Mouse (Mus musculus): Measurements from ENCODE around the gene Pou5f1.
"Not testable (repeated sequence)": the region's sequence is repeated elsewhere in the genome, so short reads cannot be mapped to it uniquely, and the experiment has no call there.

The Pou5f1 gene

GRCm38 (mm10) chr17:35505776-35506175 is at the start of gene Pou5f1:
Gene Pou5f1 (plus strand): TSS chr17:35506018.
- DNase-seq (ENCODE audit: low read depth) = no peak

GRCm38 (mm10) chr17:35458247-35458646 is 47.6 kb upstream of the Pou5f1 start:
- not testable (repeated sequence) for DNase-seq (ENCODE audit: low read depth)

GRCm38 (mm10) chr17:35460513-35461341 is 45.1 kb upstream of the Pou5f1 start:
- not testable (repeated sequence) for DNase-seq (ENCODE audit: low read depth)

- DNase-seq (ENCODE audit: low read depth) = peak; percentile 90
These were observed 40.2 kb upstream of the Pou5f1 start for GRCm38 (mm10) chr17:35465651-35466050.

GRCm38 (mm10) chr17:35468936-35469335 is 36.9 kb upstream of the Pou5f1 start:
- peak; percentile 28 for DNase-seq (ENCODE audit: low read depth)

GRCm38 (mm10) chr17:35469842-35470751 is 35.7 kb upstream of the Pou5f1 start, which contains the start of gene H2-Q10:
Gene H2-Q10 (plus strand): TSS chr17:35470089.
- DNase-seq (ENCODE audit: low read depth) = peak; percentile 60

- peak; percentile 82 for DNase-seq (ENCODE audit: low read depth)
These were observed 21.8 kb upstream of the Pou5f1 start for GRCm38 (mm10) chr17:35484066-35484465.

- no peak for DNase-seq (ENCODE audit: low read depth)
These were observed 20.1 kb upstream of the Pou5f1 start for GRCm38 (mm10) chr17:35485702-35486101.

GRCm38 (mm10) chr17:35486726-35487125 is 19.1 kb upstream of the Pou5f1 start:
- no peak for DNase-seq (ENCODE audit: low read depth)

DNA sequence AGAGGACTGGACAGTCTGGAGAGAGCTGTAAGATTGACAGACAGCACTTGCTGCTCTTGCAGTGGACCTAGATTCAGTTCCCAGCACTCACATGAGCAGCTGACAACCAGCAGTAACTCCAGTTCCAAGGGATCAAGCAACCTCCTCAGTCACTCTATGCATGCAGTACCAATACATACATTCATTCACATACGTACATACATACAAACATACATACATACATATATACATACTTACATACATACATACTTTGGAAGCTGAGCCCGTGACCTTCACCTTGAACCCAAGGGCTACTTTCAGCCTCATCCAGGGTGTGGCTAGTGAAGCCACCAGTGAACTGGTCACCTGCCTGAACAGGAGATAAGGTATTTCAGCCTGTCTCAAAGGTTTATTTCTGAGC is 17.8 kb upstream of the Pou5f1 start:
- no peak for DNase-seq (ENCODE audit: low read depth)

- no peak for DNase-seq (ENCODE audit: low read depth)
These were observed 15.5 kb upstream of the Pou5f1 start for GRCm38 (mm10) chr17:35490320-35490719.

DNA sequence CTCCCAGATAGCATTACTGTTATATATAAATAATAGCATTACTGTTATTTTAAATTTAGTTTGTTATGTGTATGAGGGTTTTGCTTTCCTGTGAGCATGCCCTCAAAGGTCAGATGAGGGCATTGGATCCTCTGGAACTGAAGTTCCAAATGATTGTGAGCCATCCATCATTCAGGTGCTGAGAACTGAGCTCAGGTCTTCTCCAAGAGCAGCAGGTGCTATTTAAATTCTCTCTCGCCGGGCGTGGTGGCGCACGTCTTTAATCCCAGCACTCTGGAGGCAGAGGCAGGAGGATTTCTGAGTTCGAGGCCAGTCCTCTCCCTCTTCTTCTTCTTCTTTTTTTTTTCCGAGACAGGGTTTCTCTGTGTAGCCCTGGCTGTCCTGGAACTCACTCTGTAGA is 8.7 kb upstream of the Pou5f1 start:
- no peak for DNase-seq (ENCODE audit: low read depth)

DNA sequence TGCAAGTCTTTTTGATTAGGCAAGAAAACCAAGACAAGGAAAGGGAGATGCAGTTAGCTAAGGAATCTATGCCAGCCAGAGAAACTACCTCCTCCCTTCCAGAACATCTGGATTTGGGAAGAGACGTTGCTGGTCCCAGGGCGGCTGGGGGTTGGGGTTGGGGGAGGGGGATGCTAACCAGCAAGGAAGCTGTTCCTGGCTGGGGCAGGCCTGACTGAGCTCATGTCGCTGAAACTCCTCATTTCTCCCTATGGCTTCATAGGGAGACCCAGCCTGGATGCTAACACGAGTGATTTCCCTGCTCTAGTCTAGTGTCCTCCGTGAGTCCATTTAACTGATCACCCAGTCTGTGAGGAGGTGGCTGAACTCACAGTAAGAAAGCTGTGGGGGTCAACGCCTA is 3.6 kb upstream of the Pou5f1 start:
- no peak for DNase-seq (ENCODE audit: low read depth)

GRCm38 (mm10) chr17:35502762-35503161 is 3.1 kb upstream of the Pou5f1 start:
- DNase-seq (ENCODE audit: low read depth) = no peak

GRCm38 (mm10) chr17:35503849-35504248 is 2.0 kb upstream of the Pou5f1 start:
- no peak for DNase-seq (ENCODE audit: low read depth)

DNA sequence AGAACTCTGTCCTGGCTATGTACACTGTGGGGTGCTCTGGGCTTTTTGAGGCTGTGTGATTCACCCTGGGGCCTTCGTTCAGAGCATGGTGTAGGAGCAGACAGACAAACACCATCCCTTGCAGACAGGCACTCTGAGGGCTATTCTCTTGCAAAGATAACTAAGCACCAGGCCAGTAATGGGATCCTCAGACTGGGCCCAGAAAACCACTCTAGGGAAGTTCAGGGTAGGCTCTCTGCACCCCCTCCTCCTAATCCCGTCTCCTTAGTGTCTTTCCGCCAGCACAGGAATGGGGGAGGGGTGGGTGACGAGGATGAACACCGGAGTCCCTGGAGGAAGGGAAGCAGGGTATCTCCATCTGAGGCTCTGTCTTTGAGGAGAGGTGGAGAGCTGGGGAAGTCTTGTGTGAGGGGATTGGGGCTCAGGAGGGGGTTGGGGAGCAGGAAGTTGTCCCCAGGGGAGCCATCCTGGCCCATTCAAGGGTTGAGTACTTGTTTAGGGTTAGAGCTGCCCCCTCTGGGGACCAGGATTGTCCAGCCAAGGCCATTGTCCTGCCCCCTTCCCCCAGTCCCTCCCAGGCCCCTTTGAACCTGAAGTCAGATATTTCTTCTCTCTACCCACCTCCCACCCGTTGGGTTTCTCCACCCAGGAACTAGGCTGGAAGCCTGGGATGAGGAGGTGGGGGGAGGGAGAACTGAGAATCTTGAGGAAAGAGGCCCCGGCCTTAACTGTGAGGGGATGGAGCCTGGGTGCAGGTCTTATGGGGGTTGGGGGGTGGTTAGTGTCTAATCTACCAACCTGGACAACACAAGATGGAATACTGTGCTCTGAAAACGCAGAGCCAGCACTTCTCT is 963 bp upstream of the Pou5f1 start:
- no peak for DNase-seq (ENCODE audit: low read depth)

- no peak for DNase-seq (ENCODE audit: low read depth)
These were observed 1.1 kb downstream of the Pou5f1 start for GRCm38 (mm10) chr17:35506881-35507280.

GRCm38 (mm10) chr17:35507556-35508260 is 1.9 kb downstream of the Pou5f1 start:
- peak; percentile 52 for DNase-seq (ENCODE audit: low read depth)

DNA sequence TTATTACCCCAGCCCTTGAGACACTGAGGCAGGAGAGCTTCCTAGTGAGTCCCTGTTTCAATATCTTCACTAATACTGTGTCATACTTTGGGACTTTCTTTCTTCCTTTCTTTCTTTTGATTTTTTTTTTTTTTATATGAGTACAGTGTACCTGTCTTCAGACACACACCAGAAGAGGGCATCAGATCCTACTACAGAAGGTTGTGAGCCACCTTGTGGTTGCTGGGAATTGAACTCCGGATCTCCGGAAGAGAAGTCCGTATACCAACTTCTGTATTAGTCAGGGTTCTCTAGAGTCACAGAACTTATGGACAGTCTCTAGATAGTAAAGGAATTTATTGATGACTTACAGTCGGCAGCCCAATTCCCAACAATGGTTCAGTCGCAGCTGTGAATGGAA is 2.5 kb downstream of the Pou5f1 start:
- not testable (repeated sequence) for DNase-seq (ENCODE audit: low read depth)

DNA sequence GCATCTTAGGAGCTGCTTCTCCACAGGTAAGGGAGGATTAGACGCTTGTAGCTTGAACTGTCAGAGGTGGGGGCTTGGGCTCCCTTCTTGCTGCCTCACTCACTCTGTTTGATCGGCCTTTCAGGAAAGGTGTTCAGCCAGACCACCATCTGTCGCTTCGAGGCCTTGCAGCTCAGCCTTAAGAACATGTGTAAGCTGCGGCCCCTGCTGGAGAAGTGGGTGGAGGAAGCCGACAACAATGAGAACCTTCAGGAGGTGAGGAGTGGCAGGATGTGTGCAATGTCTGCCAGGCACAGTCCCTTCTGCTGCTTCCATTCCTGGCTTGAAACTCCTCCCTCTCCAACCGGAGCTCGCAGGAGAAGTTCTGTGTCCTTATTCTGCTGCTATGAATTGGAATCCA is 3.5 kb downstream of the Pou5f1 start:
- DNase-seq (ENCODE audit: low read depth) = peak; percentile 72

Data from induced T-regulatory cell, adult 2 months (primary cell).